Mouse (Mus musculus): ENCODE measurements around the gene Tgm5. TPM values are rescaled to one million over a fixed set of nuclear protein-coding genes. Genes with fewer than 3 reads are reported as not detected.
A peak's percentile ranks its signal among the peaks of the same experiment; 100 is the strongest.
"Not testable (repeated sequence)": the region's sequence is repeated elsewhere in the genome, so short reads cannot be mapped to it uniquely, and the experiment has no call there.

The Tgm5 gene
- total RNA-seq (2017), result not detected in 2 replicates

DNA sequence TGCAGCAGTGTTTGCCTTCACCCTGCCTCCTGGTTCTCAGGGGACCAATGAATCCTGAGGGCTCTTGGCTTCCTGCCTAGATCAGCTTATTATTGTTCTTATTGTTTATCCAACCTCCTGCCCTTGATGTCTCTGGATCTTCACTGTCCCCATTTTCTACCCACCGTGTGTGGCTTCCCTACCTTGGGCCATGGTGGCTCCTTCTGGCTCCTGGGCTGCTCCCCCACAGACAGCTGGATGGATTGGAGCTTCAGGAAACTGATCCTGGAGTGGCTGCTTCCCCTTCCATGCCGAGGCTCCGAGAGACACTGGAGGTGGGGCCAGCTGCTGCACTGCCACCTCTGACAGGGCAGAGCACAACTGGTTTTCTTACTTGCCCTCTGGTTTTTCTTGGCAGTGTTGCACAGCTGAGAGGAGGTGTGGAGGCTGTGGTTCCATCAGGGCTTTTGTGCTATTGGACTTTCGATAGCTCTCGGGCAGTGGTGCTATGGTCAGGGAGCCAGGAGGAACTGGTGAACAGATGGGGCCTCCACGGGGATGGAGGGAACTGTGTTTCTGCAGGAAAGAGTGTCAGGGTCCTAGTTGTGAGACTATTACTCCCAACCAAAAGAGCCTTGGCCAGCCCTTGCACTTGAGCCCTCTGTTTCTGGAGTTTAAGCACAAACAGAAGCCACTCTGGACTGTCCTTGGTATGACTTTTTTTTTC lies at the start of gene Tgm5:
Gene Tgm5, minus strand, starts transcription at position 362 of the 706 bp plus-strand sequence.
- no peak for ATAC-seq (ENCODE audit: extremely low read depth, insufficient number of reproducible peaks, low FRiP score, poor library complexity, severe bottlenecking)

DNA sequence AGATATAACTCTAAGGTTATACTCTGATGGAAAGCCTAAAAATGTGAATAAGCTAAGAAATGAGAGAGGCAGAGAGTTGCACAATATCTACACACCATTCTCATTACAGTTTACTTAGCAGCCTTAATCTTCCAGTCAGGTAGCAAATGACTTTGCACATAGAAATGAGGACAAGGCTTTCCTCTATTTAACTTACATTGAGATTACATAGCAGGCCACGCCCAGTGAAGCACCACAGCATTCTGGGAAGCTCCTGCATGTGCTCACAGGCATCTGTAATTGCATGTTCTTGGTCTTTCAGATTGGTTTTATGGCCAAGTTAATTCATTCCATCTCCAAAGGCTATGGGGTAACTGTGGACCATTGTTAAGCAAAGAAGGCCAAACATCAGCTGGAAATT lies 47.2 kb upstream of the Tgm5 start:
- no peak for ATAC-seq (ENCODE audit: extremely low read depth, insufficient number of reproducible peaks, low FRiP score, poor library complexity, severe bottlenecking)

DNA sequence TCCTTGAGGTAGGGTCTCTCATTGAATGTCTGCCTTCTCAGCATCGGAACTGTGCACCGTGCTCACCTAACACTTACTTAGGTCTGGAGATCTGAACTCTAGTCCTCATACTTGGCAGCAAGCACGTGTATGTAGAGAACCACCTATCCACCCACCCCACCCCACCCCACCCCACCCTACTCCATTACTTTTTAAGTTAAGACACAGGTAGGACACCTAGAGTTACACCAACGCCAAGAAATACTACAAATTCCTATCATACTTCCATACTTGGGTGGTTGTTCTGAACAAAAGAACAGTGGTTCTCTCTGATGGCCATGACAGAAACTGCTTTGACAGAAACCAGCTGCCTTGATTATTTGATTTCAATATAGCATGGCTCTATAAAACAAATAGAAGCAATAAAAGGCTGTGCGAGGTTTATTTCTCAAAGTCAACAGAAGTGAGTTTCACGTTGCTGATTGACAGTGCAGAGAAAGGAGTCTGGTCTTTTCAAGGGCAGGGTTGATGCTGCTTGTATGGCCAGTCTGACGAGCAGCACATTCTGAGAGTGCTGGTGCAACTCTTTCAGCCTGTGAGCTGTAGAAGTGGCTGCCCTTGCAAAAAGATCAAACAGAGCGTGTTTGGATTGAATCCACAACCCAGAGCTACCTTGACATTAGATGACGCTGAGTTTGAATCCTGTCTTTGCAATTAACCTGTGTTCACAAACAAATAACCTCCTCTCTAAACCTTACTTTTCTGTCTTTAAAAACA lies 43.4 kb upstream of the Tgm5 start:
- no peak for ATAC-seq (ENCODE audit: extremely low read depth, insufficient number of reproducible peaks, low FRiP score, poor library complexity, severe bottlenecking)

DNA sequence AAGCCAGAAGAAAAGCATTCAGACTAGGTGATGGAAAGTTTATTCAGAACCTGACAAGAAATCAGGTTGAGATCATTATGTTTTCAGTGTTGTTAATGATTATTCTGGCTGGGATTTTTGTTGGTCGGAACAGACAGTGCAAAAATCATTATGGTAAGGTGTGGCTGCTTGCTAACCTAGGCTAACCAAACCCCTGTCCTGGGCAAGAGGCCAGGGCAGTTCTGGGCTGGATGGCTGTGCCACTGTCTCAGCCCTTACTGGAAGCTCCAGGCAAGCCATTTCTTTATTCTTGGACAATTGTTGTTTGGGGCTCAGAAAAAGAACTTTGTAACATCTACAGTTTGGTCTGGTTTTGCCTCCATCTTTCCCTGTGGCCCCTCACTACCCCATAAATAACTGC lies 41.9 kb upstream of the Tgm5 start:
- no peak for ATAC-seq (ENCODE audit: extremely low read depth, insufficient number of reproducible peaks, low FRiP score, poor library complexity, severe bottlenecking)

DNA sequence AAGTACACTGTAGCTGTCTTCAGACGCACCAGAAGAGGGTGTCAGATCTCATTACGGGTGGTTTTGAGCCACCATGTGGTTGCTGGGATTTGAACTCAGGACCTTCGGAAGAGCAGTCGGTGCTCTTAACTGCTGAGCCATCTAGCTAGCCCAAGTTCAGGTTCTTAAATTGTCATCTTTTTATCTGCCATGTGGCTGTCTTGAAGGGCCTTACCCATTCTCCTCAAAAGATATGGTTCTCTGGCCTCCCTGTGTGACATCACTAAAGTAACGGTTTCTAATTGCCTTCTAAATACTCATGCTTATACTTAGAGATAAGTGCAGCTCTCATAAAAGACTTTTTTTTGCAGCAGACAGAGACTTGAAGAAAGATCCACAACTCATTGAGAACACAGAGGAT lies 40.7 kb upstream of the Tgm5 start:
- not testable (repeated sequence) for ATAC-seq (ENCODE audit: extremely low read depth, insufficient number of reproducible peaks, low FRiP score, poor library complexity, severe bottlenecking)

DNA sequence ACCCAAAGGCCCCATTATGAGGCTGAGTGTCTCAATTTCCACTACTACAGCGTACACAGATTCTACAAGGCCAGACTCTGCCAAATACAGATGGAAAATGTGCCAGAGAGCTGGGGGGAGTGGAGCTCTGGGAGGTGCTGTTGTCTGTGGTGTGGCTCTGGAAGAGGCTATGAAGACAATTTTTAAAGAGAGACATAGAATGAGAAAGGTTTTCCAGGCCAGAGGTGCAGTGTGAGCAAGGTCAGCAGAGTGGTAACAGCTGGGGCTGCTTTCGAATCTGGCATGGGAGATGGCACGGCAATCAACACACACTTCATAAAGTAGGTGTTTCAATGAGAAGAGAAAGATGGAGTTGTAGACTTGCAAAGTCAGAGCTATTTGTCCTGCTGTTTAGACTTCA lies 33.6 kb upstream of the Tgm5 start:
- ATAC-seq (ENCODE audit: extremely low read depth, insufficient number of reproducible peaks, low FRiP score, poor library complexity, severe bottlenecking), result no peak

DNA sequence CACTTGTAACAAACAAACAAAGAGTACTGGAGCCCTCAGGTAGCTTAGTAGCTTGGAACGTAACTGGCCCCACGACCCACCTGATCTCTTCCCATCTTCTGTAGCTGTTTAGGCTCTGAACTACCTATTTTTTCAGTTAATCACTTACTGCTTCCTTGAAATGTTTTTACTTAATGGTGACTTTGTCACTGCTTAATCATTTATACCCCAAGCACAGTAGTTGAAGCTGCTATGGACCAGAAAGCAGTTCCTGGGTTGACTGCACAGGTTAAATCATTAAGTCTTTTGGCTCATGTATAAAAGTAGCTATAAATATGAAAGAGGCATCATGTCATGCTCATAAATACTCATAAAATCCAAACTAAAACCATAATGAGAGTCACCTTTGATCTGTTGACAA lies 29.8 kb upstream of the Tgm5 start:
- no peak for ATAC-seq (ENCODE audit: extremely low read depth, insufficient number of reproducible peaks, low FRiP score, poor library complexity, severe bottlenecking)

DNA sequence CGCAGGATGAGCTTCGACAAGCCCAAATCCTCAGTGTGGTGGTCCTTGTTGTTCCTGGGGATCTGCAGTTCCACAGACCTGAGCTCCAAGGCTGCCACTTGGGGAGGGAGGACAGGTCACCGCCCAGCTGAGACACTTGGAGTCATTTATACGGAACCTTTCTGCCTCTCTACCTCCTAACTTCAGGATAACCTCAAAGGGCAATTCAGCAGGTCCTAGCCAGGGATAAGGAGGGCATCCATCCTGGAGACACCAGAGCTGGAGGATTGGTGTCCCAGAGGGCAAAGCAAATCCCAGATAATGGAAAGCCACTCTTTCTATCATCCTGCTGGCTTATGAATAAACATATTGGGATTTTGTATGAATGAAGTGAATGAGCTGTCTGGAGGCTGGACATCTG lies 24.1 kb upstream of the Tgm5 start, which contains the start of gene Tgm7:
Gene Tgm7, minus strand, starts transcription at position 101 of the 400 bp plus-strand sequence.
- ATAC-seq (ENCODE audit: extremely low read depth, insufficient number of reproducible peaks, low FRiP score, poor library complexity, severe bottlenecking), result no peak

DNA sequence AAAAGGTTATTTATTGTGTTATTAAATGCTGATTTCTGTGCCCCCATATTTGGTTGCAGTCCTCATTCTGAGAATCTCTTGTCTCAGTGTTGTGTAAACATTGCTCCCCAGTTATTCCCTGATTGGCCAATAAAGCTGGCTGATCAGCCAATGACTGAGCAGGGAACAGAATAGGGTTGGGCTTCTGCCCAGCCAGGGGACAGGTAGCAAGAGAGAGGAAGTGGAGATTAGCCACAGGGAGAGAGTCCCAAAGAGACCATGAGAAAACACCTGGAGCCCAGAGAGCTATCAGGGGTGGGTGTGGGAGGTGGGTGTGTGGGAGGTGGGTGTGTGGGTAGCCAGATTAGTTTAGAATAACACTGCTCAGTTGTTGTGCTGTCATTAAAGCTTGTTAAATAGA lies 20.3 kb upstream of the Tgm5 start:
- no peak for ATAC-seq (ENCODE audit: extremely low read depth, insufficient number of reproducible peaks, low FRiP score, poor library complexity, severe bottlenecking)

DNA sequence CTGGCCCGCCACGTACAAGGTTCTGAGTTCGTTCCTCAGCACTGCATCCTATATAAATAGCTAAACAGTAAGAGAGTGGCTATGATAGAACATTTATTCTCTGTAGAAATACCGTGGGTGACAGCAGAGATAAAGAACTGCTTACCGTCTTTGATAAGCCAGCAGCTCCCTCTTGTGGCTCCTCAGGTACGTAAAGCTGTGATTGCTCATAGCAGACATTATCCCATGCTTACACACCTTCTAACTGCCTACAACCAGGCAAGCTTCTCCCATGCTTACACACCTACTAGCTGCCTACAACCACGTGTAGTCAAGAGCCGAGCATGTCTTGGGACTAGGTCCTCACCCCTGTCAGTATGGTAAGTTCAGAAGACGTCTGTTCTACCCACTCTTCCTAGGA lies 16.4 kb upstream of the Tgm5 start:
- ATAC-seq (ENCODE audit: extremely low read depth, insufficient number of reproducible peaks, low FRiP score, poor library complexity, severe bottlenecking), result peak; percentile 69; the same call in 1 of the 2 replicates

DNA sequence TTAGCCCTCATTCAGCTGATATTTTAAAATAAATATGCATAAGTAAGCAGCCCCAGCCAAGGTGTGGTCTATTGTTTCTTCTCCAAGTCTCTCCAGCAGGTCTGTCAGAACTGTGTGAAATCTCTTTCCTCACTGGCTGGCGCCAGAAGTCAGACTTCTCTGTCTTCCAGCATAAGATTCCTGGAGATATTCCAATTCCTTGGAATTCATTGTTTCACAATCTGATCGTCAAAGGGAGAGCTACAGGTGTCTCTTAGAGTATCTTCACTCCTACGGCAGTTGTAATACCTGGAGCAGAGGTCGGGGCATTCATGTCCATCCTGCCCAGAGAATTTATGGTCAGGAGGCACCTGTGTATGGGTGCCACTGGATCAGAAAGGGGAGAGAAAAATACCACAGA lies 4.1 kb upstream of the Tgm5 start:
- no peak for ATAC-seq (ENCODE audit: extremely low read depth, insufficient number of reproducible peaks, low FRiP score, poor library complexity, severe bottlenecking)

DNA sequence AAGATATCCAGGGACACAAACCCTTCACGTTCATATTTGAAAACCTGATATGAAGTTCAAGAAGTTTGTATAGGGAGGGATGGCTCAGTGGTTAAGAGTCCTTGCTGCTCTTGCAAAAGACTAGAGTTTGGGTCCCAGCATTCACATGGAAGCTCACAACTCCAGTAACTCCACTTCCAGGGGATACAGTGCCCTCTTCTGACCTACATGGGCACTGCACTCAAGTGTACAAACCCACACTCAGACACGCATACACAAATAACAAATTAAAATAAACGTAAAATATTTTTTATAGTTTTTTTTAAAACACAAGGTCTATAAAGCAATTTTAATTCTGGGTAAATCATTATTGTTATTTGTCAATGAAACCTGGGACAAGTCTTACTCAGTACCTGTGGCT lies 2.9 kb upstream of the Tgm5 start:
- no peak for ATAC-seq (ENCODE audit: extremely low read depth, insufficient number of reproducible peaks, low FRiP score, poor library complexity, severe bottlenecking)

DNA sequence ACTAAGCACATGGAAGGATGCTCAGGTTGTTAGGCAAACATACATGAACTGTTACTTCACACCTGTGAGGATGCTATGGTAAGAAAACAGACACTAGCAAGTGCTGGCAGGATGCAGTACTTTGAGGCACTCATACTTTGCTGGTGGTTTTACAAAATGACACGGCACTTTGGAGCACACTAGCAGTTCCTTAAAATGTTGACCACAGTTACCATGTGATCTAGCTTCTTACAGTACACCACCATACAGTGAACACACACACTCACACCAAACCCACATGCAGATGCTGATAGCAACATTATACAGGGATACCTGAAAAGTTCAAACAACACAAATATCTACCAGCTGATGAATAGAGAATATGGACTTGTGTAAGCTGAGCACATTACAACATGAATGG lies 3.0 kb downstream of the Tgm5 start:
- ATAC-seq (ENCODE audit: extremely low read depth, insufficient number of reproducible peaks, low FRiP score, poor library complexity, severe bottlenecking), result peak; percentile 93

DNA sequence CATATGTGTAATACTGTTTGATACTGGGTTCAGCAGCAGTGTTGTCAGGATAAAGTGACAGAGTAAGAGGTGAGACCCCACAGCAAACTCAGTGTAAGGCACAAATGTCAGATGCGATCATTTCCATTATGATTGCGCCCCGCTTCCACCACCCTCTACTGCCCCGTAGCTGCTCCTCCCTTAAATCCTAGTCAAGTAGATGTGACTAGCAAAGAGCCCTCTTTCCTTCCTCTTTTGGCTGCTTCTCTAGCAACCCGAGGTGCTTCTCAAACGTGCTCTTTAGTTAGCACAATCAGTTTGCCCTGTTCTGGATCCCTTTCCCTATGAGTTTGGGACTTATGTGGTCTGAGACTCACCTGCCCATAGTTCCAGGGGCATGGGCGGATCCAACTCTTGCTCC lies 10.9 kb downstream of the Tgm5 start:
- ATAC-seq (ENCODE audit: extremely low read depth, insufficient number of reproducible peaks, low FRiP score, poor library complexity, severe bottlenecking), result peak; percentile 41; the same call in 1 of the 2 replicates

DNA sequence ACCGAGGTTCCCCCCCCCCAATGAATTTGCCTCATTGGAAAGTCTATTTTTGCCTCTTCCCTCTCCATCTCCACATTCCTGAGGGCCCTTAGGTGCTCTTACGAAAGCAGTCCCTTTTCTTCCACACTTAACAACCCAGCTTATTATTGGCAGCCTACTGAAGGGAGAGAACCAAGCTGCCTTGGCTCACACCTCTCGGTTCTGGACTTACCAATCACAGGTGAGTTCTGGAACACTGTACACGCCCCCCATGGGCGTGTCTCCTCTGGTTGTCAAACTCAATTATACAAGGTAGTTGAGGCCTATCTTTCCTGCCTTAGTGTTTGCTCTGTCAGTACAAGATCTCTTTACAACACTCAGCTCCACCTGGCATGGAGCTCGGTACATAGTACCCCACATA lies 13.8 kb downstream of the Tgm5 start:
- ATAC-seq (ENCODE audit: extremely low read depth, insufficient number of reproducible peaks, low FRiP score, poor library complexity, severe bottlenecking), result no peak

DNA sequence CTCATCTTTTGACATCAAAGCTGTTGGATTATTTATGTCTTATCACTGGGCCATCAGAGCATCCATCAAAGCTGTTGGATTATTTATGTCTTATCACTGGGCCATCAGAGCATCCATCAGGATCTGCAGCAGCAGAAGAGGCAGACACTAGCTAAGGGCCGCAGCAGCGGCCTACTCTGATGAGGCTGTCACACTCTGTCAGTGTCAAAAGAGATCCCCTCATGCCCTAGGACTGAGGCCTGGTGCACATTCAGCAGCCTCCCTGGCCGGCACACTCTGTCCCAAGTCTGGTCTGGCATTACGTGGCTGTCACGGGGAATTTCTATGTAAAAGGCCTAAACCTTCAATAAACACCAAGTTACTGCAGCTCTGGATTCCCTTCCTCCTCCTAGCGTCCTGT lies 16.1 kb downstream of the Tgm5 start:
- no peak for ATAC-seq (ENCODE audit: extremely low read depth, insufficient number of reproducible peaks, low FRiP score, poor library complexity, severe bottlenecking)

DNA sequence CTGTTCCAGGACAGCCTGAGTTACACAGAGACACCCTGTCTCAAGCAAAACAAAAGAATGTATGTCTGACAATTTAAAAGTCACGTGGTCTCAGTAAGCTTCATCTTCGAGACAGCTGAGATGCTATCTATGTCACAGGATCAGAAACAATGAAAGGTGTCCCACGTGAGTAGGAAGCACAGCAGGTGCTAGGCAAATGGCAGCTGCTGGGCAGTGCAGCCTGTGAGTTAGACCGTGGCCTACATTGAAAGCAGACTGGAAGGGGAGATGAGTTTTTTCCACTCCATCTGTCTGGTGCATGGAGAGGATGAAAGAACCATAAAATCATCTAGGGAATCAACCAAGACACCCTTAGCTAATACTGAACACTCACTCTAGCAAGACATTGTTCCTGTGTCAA lies 18.5 kb downstream of the Tgm5 start:
- ATAC-seq (ENCODE audit: extremely low read depth, insufficient number of reproducible peaks, low FRiP score, poor library complexity, severe bottlenecking), result no peak

DNA sequence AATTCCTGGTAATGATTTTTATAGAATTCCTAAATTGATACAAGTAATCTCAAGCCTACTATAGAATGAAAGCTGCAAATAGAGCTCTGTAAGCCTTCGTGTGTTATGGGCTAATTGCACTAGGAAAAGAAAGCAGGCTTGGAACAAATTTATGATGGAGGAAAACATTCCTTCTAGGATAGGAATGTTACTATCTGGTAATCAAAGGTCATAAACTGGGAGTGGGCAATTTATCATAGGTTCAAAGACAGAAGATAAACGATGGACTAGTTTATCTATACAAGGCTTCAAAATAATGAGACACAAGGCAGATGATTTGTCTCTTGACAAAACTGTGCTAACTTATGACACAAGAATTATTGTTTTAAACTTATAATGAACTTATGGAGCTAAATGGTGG lies 24.3 kb downstream of the Tgm5 start:
- no peak for ATAC-seq (ENCODE audit: extremely low read depth, insufficient number of reproducible peaks, low FRiP score, poor library complexity, severe bottlenecking)

DNA sequence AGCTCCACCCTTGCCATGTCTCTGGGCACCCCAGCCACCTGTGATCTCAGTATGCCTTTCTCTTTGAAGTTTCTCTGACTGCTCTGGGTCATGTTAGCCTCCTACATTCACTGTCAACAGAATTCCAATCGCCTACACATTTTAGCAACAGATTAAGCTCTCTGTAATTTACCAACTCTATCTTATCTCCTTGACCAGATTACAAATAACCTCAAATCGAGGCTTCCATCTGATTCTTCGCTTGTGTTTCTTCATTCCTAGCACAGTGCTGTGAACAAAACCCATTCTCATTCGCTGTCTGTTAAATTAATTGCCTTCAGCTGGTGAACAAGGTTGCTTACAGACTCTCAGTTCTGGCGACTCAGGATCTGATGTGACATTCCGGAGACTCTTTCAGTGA lies 27.6 kb downstream of the Tgm5 start:
- no peak for ATAC-seq (ENCODE audit: extremely low read depth, insufficient number of reproducible peaks, low FRiP score, poor library complexity, severe bottlenecking)

DNA sequence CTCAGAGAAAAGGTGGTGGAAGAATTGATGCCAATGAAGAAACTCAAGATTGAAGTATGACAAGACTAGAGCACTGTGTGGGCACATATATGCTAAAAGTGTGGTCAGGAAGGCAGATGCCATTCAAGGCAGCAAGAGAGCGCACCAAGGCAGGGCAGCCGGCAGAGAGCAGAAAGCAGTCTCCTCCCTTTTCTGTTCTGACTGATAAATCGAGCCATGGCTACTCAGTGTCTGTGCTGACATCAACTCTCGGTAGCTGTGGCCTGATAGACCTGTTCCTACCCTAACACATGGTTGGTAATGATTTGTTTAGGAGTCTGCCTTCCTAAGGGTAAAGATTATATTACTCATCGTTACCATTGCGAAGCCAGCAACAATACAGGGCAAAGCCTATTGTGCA lies 29.7 kb downstream of the Tgm5 start:
- no peak for ATAC-seq (ENCODE audit: extremely low read depth, insufficient number of reproducible peaks, low FRiP score, poor library complexity, severe bottlenecking)

DNA sequence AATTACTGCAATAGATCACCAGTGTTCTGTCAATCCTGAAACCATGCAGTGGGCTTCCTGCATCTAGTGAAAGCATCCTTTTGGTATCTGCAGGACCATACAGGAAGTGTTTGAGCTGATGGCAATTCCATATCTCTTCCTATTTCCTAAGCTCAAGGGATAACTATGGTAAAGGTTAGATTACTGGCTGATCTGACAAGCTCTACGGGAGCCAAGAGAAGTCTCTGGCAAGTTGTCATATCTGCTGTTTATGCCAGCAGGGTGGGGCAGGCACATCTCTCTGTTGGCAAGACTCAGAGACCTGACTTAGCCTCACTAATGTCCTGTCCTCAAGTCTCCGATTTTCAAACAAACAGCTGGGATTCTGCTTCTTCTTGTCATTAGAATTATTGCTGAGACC lies 31.6 kb downstream of the Tgm5 start:
- no peak for ATAC-seq (ENCODE audit: extremely low read depth, insufficient number of reproducible peaks, low FRiP score, poor library complexity, severe bottlenecking)
